30 mouse cellular contexts compared by ENCODE assay signal in the genomic region with DNA sequence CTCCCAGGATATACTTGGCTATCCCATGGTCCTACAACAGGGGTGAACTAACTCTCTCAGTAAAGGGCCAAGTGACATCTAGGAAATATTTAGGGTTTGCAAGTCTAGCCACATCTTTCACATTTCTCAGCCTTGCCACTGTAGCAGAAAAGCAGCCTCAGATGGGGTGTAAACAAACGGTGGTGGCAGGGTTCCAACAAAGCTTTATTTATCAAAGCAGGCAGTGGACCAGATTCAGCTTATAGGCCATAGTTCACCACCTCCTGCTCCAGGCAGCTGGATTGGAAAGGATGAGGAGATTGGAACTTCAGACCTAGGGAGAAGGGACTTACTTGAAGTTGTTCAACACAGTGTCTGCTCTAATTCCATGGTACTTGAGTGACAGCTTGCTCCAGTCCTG. TPM values are rescaled to one million over a fixed set of nuclear protein-coding genes. Genes with fewer than 3 reads are reported as not detected.
DNase-seq lines count a peak whose midpoint lies in the region; ATAC-seq lines count a peak whose summit lies in the region.
"Had no signal": no experiment of that assay in that cellular context is flagged by ENCODE, and none has a peak within 500 bp of the region (broad histone marks: within the 10 kb centered on the region; RNA-seq: fewer than 3 reads in every experiment).

No protein-coding gene starts in this region.

- no peaks in the 10 kb centered on the region for H3K9me3 ChIP-seq in lung, embryonic 16.5 days (ENCODE audit: control insufficient read depth, low read length)
- H3K9me3 ChIP-seq: hindbrain, embryonic 13.5 days; midbrain, embryonic 15.5 days had no signal

- peaks cover 3% of the 10 kb centered on the region for H3K27me3 ChIP-seq in lung, embryonic 16.5 days (ENCODE audit: control insufficient read depth, insufficient read depth, low read depth, low read length)
- H3K27me3 ChIP-seq: midbrain, embryonic 15.5 days had no signal

- no peak overlapping the region for H3K27ac ChIP-seq in lung, embryonic 16.5 days (ENCODE audit: low read length)
- H3K27ac ChIP-seq: hindbrain, embryonic 13.5 days; macrophage; midbrain, embryonic 15.5 days; stomach, postnatal 0 days had no signal

- H3K4me3 ChIP-seq in lung, embryonic 16.5 days (ENCODE audit: low read length): no peak overlapping the region
- H3K4me3 ChIP-seq: hindbrain, embryonic 13.5 days; midbrain, embryonic 15.5 days had no signal

- DNase-seq in kidney, adult 9 months: peak; percentile 36
- DNase-seq in kidney, adult 8-10 months: no peak
- DNase-seq in lung, postnatal 25 days (ENCODE audit: low spot score): no peak
- peak; percentile 29 for DNase-seq in NIH3T3 (ENCODE audit: low read depth)
- DNase-seq in kidney, postnatal 14 days: peak; percentile 60
- DNase-seq in T-cell, adult 2 months (ENCODE audit: low spot score): no peak
- no peak for DNase-seq in gastrocnemius, postnatal 25 days
- DNase-seq: adrenal gland, adult 8-10 months; cerebellum, adult 2 months; cerebellum, postnatal 14 days; gastrocnemius, postnatal 14 days; heart, adult 11 months; heart, postnatal 36 days; liver; spleen, adult 18-20 months; thymus, adult 18-20 months; thymus, postnatal 25 days had no signal

- peaks cover 13% of the 10 kb centered on the region for H3K4me1 ChIP-seq in lung, embryonic 16.5 days (replicated peaks; ENCODE audit: control insufficient read depth, insufficient read depth, low read length)

- WGBS in lung, embryonic 16.5 days: 39% methylated on average over 1 of the region's 1 CpGs

- H3K9ac ChIP-seq in lung, embryonic 16.5 days (ENCODE audit: low read length): no peak overlapping the region
- H3K9ac ChIP-seq: hindbrain, embryonic 13.5 days; midbrain, embryonic 15.5 days had no signal

- no peak overlapping the region for H3K4me2 ChIP-seq in lung, embryonic 16.5 days (ENCODE audit: low read depth, low read length)
- H3K4me2 ChIP-seq: heart, embryonic 11.5 days; hindbrain, embryonic 13.5 days; midbrain, embryonic 15.5 days had no signal

- H3K36me3 ChIP-seq in lung, embryonic 16.5 days (ENCODE audit: control insufficient read depth, insufficient read depth, low read length): no peaks in the 10 kb centered on the region
- H3K36me3 ChIP-seq: midbrain, embryonic 15.5 days had no signal

- 0 out of 2 replicates have a peak, but pooled peaks have one; percentile 12 for ATAC-seq in lung, embryonic 16.5 days (ENCODE audit: low read depth)
- ATAC-seq: activated CD4-positive, CD25-positive, alpha-beta regulatory T cell, adult 4 months; forebrain, embryonic 14.5 days; intestine, embryonic 16.5 days; midbrain, embryonic 15.5 days had no signal

RNA-seq across cellular contexts. Expression of a gene that starts 32.5 kb away (rescaled TPM):
- polyA plus RNA-seq in lung, embryonic 16.5 days (2015; fragmentation: Nextera tagmentation; extraction: Ambion mirVana): 0.52 and 0.73 TPM in 2 replicates
- total RNA-seq in gastrocnemius, postnatal 25 days (2021): under 1 TPM; 0.13 to 0.38 TPM
- total RNA-seq: MEL had no signal
- polyA plus RNA-seq: activated CD4-positive, CD25-positive, alpha-beta regulatory T cell, adult 4 months; limb, embryonic 11.5 days; liver, embryonic 16.5 days had no signal

RNA-seq across cellular contexts. Expression of a gene that starts 35.9 kb away (rescaled TPM):
- 0.75 and 0.82 TPM in 2 replicates for polyA plus RNA-seq in lung, embryonic 16.5 days (2015; fragmentation: Nextera tagmentation; extraction: Ambion mirVana)
- total RNA-seq in gastrocnemius, postnatal 25 days (2021): 1 to 10 TPM; 1.9 to 4.1 TPM
- total RNA-seq: MEL; neutrophil, adult 5-6 weeks had no signal
- polyA plus RNA-seq: macrophage had no signal

RNA-seq across cellular contexts. Expression of a gene that starts 58.0 kb away (rescaled TPM):
- polyA plus RNA-seq in lung, embryonic 16.5 days (2015; fragmentation: Nextera tagmentation; extraction: Ambion mirVana): 2.1 and 3.7 TPM in 2 replicates
- under 1 TPM; 0.90 to 0.91 TPM for total RNA-seq in gastrocnemius, postnatal 25 days (2021)
- polyA plus RNA-seq: heart, embryonic 11.5 days; limb, embryonic 11.5 days; liver, embryonic 16.5 days; macrophage had no signal

Comparison
In these comparisons a context has a peak if more than half of its experiments do, and no peak if none do; other contexts are left out.
1. DNase-seq: peak in kidney, adult 9 months (single experiment), NIH3T3 (single experiment) and kidney, postnatal 14 days (single experiment); none in kidney, adult 8-10 months (0 of 2), lung, postnatal 25 days (single experiment), T-cell, adult 2 months (single experiment) and gastrocnemius, postnatal 25 days (single experiment).